Mouse (Mus musculus): ENCODE measurements around the gene Fbxw21. TPM values are rescaled to one million over a fixed set of nuclear protein-coding genes. Genes with fewer than 3 reads are reported as not detected.

Gene Fbxw21
- total and polyA plus RNA-seq, 3 experiments = not detected

DNA sequence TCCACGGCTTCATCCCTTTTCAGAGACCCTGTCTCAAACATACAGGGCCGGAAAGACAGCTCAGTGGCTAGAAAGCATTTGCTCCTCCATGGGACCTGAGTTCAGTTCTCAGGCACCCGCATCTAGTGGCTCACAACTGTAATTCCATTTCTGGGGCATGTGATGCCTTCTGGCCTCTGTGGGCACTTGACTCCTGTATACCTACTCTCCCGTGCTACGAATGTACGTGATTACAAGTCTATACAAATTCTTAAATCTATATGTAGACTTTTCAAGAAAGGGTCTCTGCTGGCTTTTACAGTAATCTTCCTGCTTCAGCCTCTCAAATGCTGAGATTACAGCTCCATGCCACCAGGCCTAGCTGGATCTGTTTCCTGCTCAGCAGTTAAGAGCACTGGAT is 40.9 kb downstream of the Fbxw21 start:
- dilution Hi-C loops (cut with MboI; ENCODE audit: extremely low pct_ligation_motif_present, extremely low pct_unique_long_range_greater_than_20kb, low sequenced_read_pairs) (no loop called here), in situ Hi-C loops (cut with MboI; ENCODE audit: low pct_ligation_motif_present, low pct_unique_long_range_greater_than_20kb, low sequenced_read_pairs) (no loop called here)
- Histone ChIP-seq H3K27ac (ENCODE audit: insufficient read depth, low read depth) (no peak overlapping the region), H3K79me2 (replicated peaks; ENCODE audit: control insufficient read depth, extremely low read depth, insufficient read depth, poor library complexity, severe bottlenecking) (no peaks in the 10 kb centered on the region), H3K9me3 (replicated peaks; ENCODE audit: low read length) (no peaks in the 10 kb centered on the region), H3K4me1 (ENCODE audit: control insufficient read depth in 1 of 2, insufficient read depth in 2 of 2) (peaks cover 7 to 9% of the 10 kb centered on the region in 2 experiments; a peak in 3 of 4 replicates), H3K4me2 (ENCODE audit: insufficient read depth, low read depth, poor library complexity, severe bottlenecking) (no peak overlapping the region), H3K4me3 (replicated peaks in 1 of 3; ENCODE audit: low read depth in 2 of 3, low read length in 2 of 3, poor library complexity in 1 of 3) (no peak overlapping the region), H3K36me3 (replicated peaks in 1 of 2; ENCODE audit: control insufficient read depth in 1 of 2, insufficient read depth in 1 of 2, low read length in 1 of 2) (no peaks in the 10 kb centered on the region), H3K9ac (ENCODE audit: insufficient read depth, low read depth) (no peak overlapping the region), H3K27me3 (replicated peaks) (peaks cover 24% of the 10 kb centered on the region)
- TF ChIP-seq ZC3H11A (IDR thresholded peaks at IDR 0.05; ENCODE audit: low read depth, low read length) (no peak), MAZ (IDR thresholded peaks at IDR 0.05; ENCODE audit: low read depth, low read length) (no peak), MAFK (IDR thresholded peaks at IDR 0.05; ENCODE audit: insufficient replicate concordance, low read length) (no peak)
- DNase-seq (ENCODE audit: extremely low read depth) = no peak

DNA sequence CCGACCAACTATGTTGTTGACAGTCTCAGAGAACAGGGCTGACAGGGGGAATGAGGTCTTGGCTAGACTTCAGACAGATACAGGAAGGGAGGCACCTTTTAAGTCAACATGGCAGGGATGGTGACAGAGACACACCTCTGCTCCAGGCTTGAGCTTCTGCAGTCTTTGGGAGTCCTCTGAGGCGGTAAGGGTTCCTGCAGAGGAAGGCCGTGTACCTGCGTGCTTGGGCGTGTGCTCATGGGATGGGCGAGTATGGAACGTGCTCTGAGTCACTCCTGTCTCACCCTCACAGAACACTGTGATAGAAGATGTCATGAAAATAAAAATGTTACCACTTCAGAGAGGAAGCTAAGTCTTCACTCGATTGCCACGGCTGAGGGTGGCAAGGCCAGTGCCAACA is 42.3 kb downstream of the Fbxw21 start:
- no peak for TF ChIP-seq BHLHE40 (IDR thresholded peaks at IDR 0.05; ENCODE audit: low read depth, low read length)
- TF ChIP-seq IRF4 (IDR thresholded peaks at IDR 0.05; ENCODE audit: low read depth, low read length) = no peak
- Histone ChIP-seq H3K27me3 (replicated peaks) (peaks cover 35% of the 10 kb centered on the region), H3K9ac (ENCODE audit: insufficient read depth, low read depth) (no peak overlapping the region), H3K36me3 (replicated peaks in 1 of 2; ENCODE audit: control insufficient read depth in 1 of 2, insufficient read depth in 1 of 2, low read length in 1 of 2) (no peaks in the 10 kb centered on the region), H3K79me2 (replicated peaks; ENCODE audit: control insufficient read depth, extremely low read depth, insufficient read depth, poor library complexity, severe bottlenecking) (no peaks in the 10 kb centered on the region), H3K27ac (ENCODE audit: insufficient read depth, low read depth) (no peak overlapping the region), H3K9me3 (replicated peaks; ENCODE audit: low read length) (no peaks in the 10 kb centered on the region), H3K4me2 (ENCODE audit: insufficient read depth, low read depth, poor library complexity, severe bottlenecking) (no peak overlapping the region), H3K4me1 (ENCODE audit: control insufficient read depth in 1 of 2, insufficient read depth in 2 of 2) (peaks cover 7 to 9% of the 10 kb centered on the region in 2 experiments; a peak in 3 of 4 replicates), H3K4me3 (replicated peaks in 1 of 3; ENCODE audit: low read depth in 2 of 3, low read length in 2 of 3, poor library complexity in 1 of 3) (no peak overlapping the region)
- dilution Hi-C loops (cut with MboI; ENCODE audit: extremely low pct_ligation_motif_present, extremely low pct_unique_long_range_greater_than_20kb, low sequenced_read_pairs) = no loop called here
- DNase-seq (ENCODE audit: extremely low read depth) = no peak
- in situ Hi-C loops (cut with MboI; ENCODE audit: low pct_ligation_motif_present, low pct_unique_long_range_greater_than_20kb, low sequenced_read_pairs) = loop anchor here (5.0 kb wide), 2 partner anchors 37 to 117 kb away; partner anchors contain the start of genes Ccdc51 and Tma7

DNA sequence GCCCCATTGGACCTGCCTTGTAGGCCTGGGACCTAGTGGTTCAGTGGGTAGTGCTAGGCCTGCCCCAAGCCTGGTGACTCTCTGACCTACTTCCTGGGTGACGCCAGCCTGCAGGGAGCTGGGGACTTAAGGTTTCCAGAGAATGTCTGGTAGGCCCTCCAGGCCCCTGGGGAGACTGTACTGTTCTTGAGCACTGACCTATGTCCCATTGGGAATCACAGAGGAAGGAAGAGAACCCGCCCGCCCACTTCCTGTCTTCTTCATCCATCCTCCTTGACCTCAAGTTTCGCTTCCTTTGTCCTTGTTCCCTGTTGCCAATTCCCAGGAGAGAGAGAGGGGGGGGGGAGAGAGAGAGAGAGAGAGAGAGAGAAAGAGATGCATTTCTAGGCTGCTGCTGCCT is 43.7 kb downstream of the Fbxw21 start:
- H3K27me3 ChIP-seq (replicated peaks) = peaks cover 37% of the 10 kb centered on the region
- no peaks in the 10 kb centered on the region for H3K36me3 ChIP-seq (replicated peaks in 1 of 2; ENCODE audit: control insufficient read depth in 1 of 2, insufficient read depth in 1 of 2, low read length in 1 of 2)
- peaks cover 5 to 9% of the 10 kb centered on the region in 2 experiments; a peak in 3 of 4 replicates for H3K4me1 ChIP-seq (ENCODE audit: control insufficient read depth in 1 of 2, insufficient read depth in 2 of 2)
- no peaks in the 10 kb centered on the region for H3K9me3 ChIP-seq (replicated peaks; ENCODE audit: low read length)
- H3K4me2 ChIP-seq (ENCODE audit: insufficient read depth, low read depth, poor library complexity, severe bottlenecking) = no peak overlapping the region
- in situ Hi-C loops (cut with MboI; ENCODE audit: low pct_ligation_motif_present, low pct_unique_long_range_greater_than_20kb, low sequenced_read_pairs) = loop anchor here (5.0 kb wide), 2 partner anchors 36 to 116 kb away; partner anchors contain the start of genes Ccdc51 and Tma7
- peak; percentile 10 for DNase-seq (ENCODE audit: extremely low read depth)
- no peak overlapping the region for H3K27ac ChIP-seq (ENCODE audit: insufficient read depth, low read depth)
- TF ChIP-seq ELF1 (IDR thresholded peaks at IDR 0.05; ENCODE audit: low read depth, low read length) (no peak), HCFC1 (IDR thresholded peaks at IDR 0.05; ENCODE audit: low read depth, low read length) (no peak), RCOR1 (conservative IDR thresholded peaks at IDR 0.05; ENCODE audit: low read depth, low read length) (no peak), EP300 (IDR thresholded peaks at IDR 0.05; ENCODE audit: low read length) (no peak), MXI1 (IDR thresholded peaks at IDR 0.05; ENCODE audit: low read depth, low read length) (no peak), MAZ (IDR thresholded peaks at IDR 0.05; ENCODE audit: low read depth, low read length) (no peak), CHD1 (IDR thresholded peaks at IDR 0.05; ENCODE audit: low read depth, low read length) (no peak), POLR2AphosphoS2 (IDR thresholded peaks at IDR 0.05; ENCODE audit: low read depth, low read length) (no peak), UBTF (IDR thresholded peaks at IDR 0.05; ENCODE audit: low read depth, low read length) (no peak)
- no peak overlapping the region for H3K9ac ChIP-seq (ENCODE audit: insufficient read depth, low read depth)
- dilution Hi-C loops (cut with MboI; ENCODE audit: extremely low pct_ligation_motif_present, extremely low pct_unique_long_range_greater_than_20kb, low sequenced_read_pairs) = no loop called here
- no peaks in the 10 kb centered on the region for H3K79me2 ChIP-seq (replicated peaks; ENCODE audit: control insufficient read depth, extremely low read depth, insufficient read depth, poor library complexity, severe bottlenecking)
- no peak overlapping the region for H3K4me3 ChIP-seq (replicated peaks in 1 of 3; ENCODE audit: low read depth in 2 of 3, low read length in 2 of 3, poor library complexity in 1 of 3)

Measured in CH12.LX (cell line).